Mouse (Mus musculus) intestine, embryonic 15.5 days (tissue): ENCODE data around the gene Ric1. TPM values are rescaled to one million over a fixed set of nuclear protein-coding genes. Genes with fewer than 3 reads are reported as not detected.
A peak's percentile ranks its signal among the peaks of the same experiment; 100 is the strongest.

Experiments used
- ATAC-seq: fragments of 200-750 bp; cut with Nextera tagmentation; 2 replicates; pipeline ENCODE4 v1.8.0; 2017; ENCODE audit warnings: moderate TSS enrichment, moderate library complexity
- H3K27ac ChIP-seq: fragments of 300-500 bp; sonication (generic); 2 replicates; pipeline ENCODE4 v1.5.1; 2015; ENCODE audit warnings: mild to moderate bottlenecking, inconsistent platforms
- H3K27me3 ChIP-seq: fragments of 300-500 bp; sonication (generic); replicated peaks from 2 replicates; pipeline ENCODE4 v1.6.1; 2015; ENCODE audit warnings: inconsistent platforms
- H3K36me3 ChIP-seq: fragments of 300-500 bp; sonication (generic); 2 replicates; pipeline ENCODE4 v1.6.1; 2015; ENCODE audit warnings: inconsistent platforms
- H3K4me1 ChIP-seq: fragments of 300-500 bp; sonication (generic); replicated peaks from 2 replicates; pipeline ENCODE4 v1.6.1; 2015; ENCODE audit warnings: inconsistent platforms
- H3K4me2 ChIP-seq: fragments of 300-500 bp; sonication (generic); replicated peaks from 2 replicates; pipeline ENCODE4 v1.6.1; 2015; ENCODE audit warnings: mild to moderate bottlenecking, inconsistent platforms
- H3K4me3 ChIP-seq: fragments of 300-500 bp; sonication (generic); replicated peaks from 2 replicates; pipeline ENCODE4 v1.5.1; 2015; ENCODE audit warnings: inconsistent platforms
- H3K9ac ChIP-seq: fragments of 300-500 bp; sonication (generic); 2 replicates; pipeline ENCODE4 v1.6.1; 2015; ENCODE audit warnings: inconsistent platforms
- H3K9me3 ChIP-seq: fragments of 300-500 bp; sonication (generic); 2 replicates; pipeline ENCODE4 v1.6.1; 2016; ENCODE audit warnings: inconsistent platforms
- WGBS: fragments of 180-500 bp; shearing (Covaris S2); methylation state at CpG from one replicate; pipeline ENCODE4 v1.1.7; 2015; 5-methylcytosine and 5-hydroxymethylcytosine counted together
- polyA plus RNA-seq: library from polyadenylated mRNA; unstranded; fragments of >200 nt; fragmentation: Nextera tagmentation; extraction: Ambion mirVana; gene quantifications from 2 replicates; pipeline ENCODE4 v1.2.1, GENCODE M21; 2015

Ric1 gene
- polyA plus RNA-seq, 1 experiment from 2014 or later = 12.3 TPM

- H3K4me3 ChIP-seq = no peak overlapping the region
- H3K27ac ChIP-seq = no peak overlapping the region
- no peaks in the 10 kb centered on the region for H3K4me1 ChIP-seq
- WGBS = 52% methylated on average over 11 of the region's 11 CpGs
- no peaks in the 10 kb centered on the region for H3K27me3 ChIP-seq
- no peak overlapping the region for H3K9ac ChIP-seq
- peak overlapping the region; percentile 44 for H3K4me2 ChIP-seq
- H3K36me3 ChIP-seq = no peaks in the 10 kb centered on the region
- ATAC-seq = peak; percentile 61
- H3K9me3 ChIP-seq = no peaks in the 10 kb centered on the region
Observed at GRCm38 (mm10) chr19:29501106-29501505, 21.0 kb upstream of the Ric1 start.

- ATAC-seq = peak; percentile 73
- 12% methylated on average over 6 of the region's 6 CpGs for WGBS
- Histone ChIP-seq H3K4me1 (no peaks in the 10 kb centered on the region), H3K9me3 (no peaks in the 10 kb centered on the region), H3K36me3 (no peaks in the 10 kb centered on the region), H3K27ac (no peak overlapping the region), H3K4me3 (no peak overlapping the region), H3K27me3 (no peaks in the 10 kb centered on the region), H3K9ac (no peak overlapping the region), H3K4me2 (peak overlapping the region; percentile 44)
Observed at GRCm38 (mm10) chr19:29501507-29501906, 20.6 kb upstream of the Ric1 start.

- Histone ChIP-seq H3K4me2 (no peak overlapping the region), H3K36me3 (no peaks in the 10 kb centered on the region), H3K27me3 (no peaks in the 10 kb centered on the region), H3K27ac (no peak overlapping the region), H3K9ac (no peak overlapping the region), H3K4me3 (no peak overlapping the region), H3K9me3 (no peaks in the 10 kb centered on the region), H3K4me1 (no peaks in the 10 kb centered on the region)
- no peak for ATAC-seq
- 85% methylated on average over 2 of the region's 2 CpGs for WGBS
Observed at GRCm38 (mm10) chr19:29504131-29504530, 18.0 kb upstream of the Ric1 start.

GRCm38 (mm10) chr19:29505617-29506016, 16.5 kb upstream of the Ric1 start:
- H3K27me3 ChIP-seq = no peaks in the 10 kb centered on the region
- no peak overlapping the region for H3K9ac ChIP-seq
- 73% methylated on average over 7 of the region's 7 CpGs for WGBS
- no peaks in the 10 kb centered on the region for H3K4me1 ChIP-seq
- no peak overlapping the region for H3K27ac ChIP-seq
- H3K4me2 ChIP-seq = no peak overlapping the region
- no peaks in the 10 kb centered on the region for H3K9me3 ChIP-seq
- no peaks in the 10 kb centered on the region for H3K36me3 ChIP-seq
- H3K4me3 ChIP-seq = no peak overlapping the region
- no peak for ATAC-seq

GRCm38 (mm10) chr19:29508208-29508607, 13.9 kb upstream of the Ric1 start:
- no peak overlapping the region for H3K9ac ChIP-seq
- H3K4me1 ChIP-seq = no peaks in the 10 kb centered on the region
- no peak overlapping the region for H3K27ac ChIP-seq
- no peak overlapping the region for H3K4me3 ChIP-seq
- no peak overlapping the region for H3K4me2 ChIP-seq
- no peaks in the 10 kb centered on the region for H3K27me3 ChIP-seq
- no peak for ATAC-seq
- H3K9me3 ChIP-seq = no peaks in the 10 kb centered on the region
- H3K36me3 ChIP-seq = no peaks in the 10 kb centered on the region
- 82% methylated on average over 7 of the region's 7 CpGs for WGBS

GRCm38 (mm10) chr19:29509857-29510256, 12.2 kb upstream of the Ric1 start:
- Histone ChIP-seq H3K4me2 (no peak overlapping the region), H3K27ac (no peak overlapping the region), H3K36me3 (no peaks in the 10 kb centered on the region), H3K9me3 (no peaks in the 10 kb centered on the region), H3K4me1 (no peaks in the 10 kb centered on the region), H3K9ac (no peak overlapping the region), H3K27me3 (no peaks in the 10 kb centered on the region), H3K4me3 (no peak overlapping the region)
- ATAC-seq = no peak
- WGBS = 87% methylated on average over 7 of the region's 7 CpGs

- Histone ChIP-seq H3K4me2 (no peak overlapping the region), H3K9me3 (no peaks in the 10 kb centered on the region), H3K27me3 (no peaks in the 10 kb centered on the region), H3K27ac (no peak overlapping the region), H3K4me3 (no peak overlapping the region), H3K4me1 (no peaks in the 10 kb centered on the region), H3K36me3 (no peaks in the 10 kb centered on the region), H3K9ac (no peak overlapping the region)
- ATAC-seq = peak; percentile 73
- WGBS = 77% methylated on average over 2 of the region's 2 CpGs
Observed at GRCm38 (mm10) chr19:29511826-29512225, 10.3 kb upstream of the Ric1 start.

GRCm38 (mm10) chr19:29513111-29513766, 8.8 kb upstream of the Ric1 start:
- no peaks in the 10 kb centered on the region for H3K9me3 ChIP-seq
- H3K4me1 ChIP-seq = no peaks in the 10 kb centered on the region
- H3K4me3 ChIP-seq = no peak overlapping the region
- no peak for ATAC-seq
- H3K27ac ChIP-seq = no peak overlapping the region
- no peak overlapping the region for H3K4me2 ChIP-seq
- no peaks in the 10 kb centered on the region for H3K27me3 ChIP-seq
- H3K9ac ChIP-seq = no peak overlapping the region
- WGBS = 60% methylated on average over 2 of the region's 2 CpGs
- H3K36me3 ChIP-seq = no peaks in the 10 kb centered on the region

- Histone ChIP-seq H3K4me2 (no peak overlapping the region), H3K36me3 (no peaks in the 10 kb centered on the region), H3K9ac (no peak overlapping the region), H3K27ac (no peak overlapping the region), H3K27me3 (no peaks in the 10 kb centered on the region), H3K4me1 (no peaks in the 10 kb centered on the region), H3K4me3 (no peak overlapping the region), H3K9me3 (no peaks in the 10 kb centered on the region)
- 95% methylated on average over 3 of the region's 3 CpGs for WGBS
- no peak for ATAC-seq
Observed at GRCm38 (mm10) chr19:29514130-29514529, 8.0 kb upstream of the Ric1 start.

GRCm38 (mm10) chr19:29515386-29515785, 6.7 kb upstream of the Ric1 start:
- WGBS = 95% methylated on average over 3 of the region's 3 CpGs
- no peak overlapping the region for H3K9ac ChIP-seq

GRCm38 (mm10) chr19:29515991-29516390, 6.1 kb upstream of the Ric1 start:
- H3K27ac ChIP-seq = no peak overlapping the region
- 73% methylated on average over 10 of the region's 10 CpGs for WGBS
- H3K27me3 ChIP-seq = no peaks in the 10 kb centered on the region
- no peaks in the 10 kb centered on the region for H3K9me3 ChIP-seq
- H3K4me3 ChIP-seq = no peak overlapping the region
- no peak overlapping the region for H3K9ac ChIP-seq
- H3K4me2 ChIP-seq = no peak overlapping the region
- no peaks in the 10 kb centered on the region for H3K36me3 ChIP-seq
- H3K4me1 ChIP-seq = no peaks in the 10 kb centered on the region
- no peak for ATAC-seq

More at GRCm38 (mm10) chr19:29515386-29515785, 6.7 kb upstream of the Ric1 start:
- Histone ChIP-seq H3K27me3 (no peaks in the 10 kb centered on the region), H3K4me2 (no peak overlapping the region), H3K9me3 (no peaks in the 10 kb centered on the region), H3K27ac (no peak overlapping the region), H3K36me3 (no peaks in the 10 kb centered on the region), H3K4me1 (no peaks in the 10 kb centered on the region), H3K4me3 (no peak overlapping the region)
- ATAC-seq = no peak

- no peak overlapping the region for H3K27ac ChIP-seq
- no peaks in the 10 kb centered on the region for H3K27me3 ChIP-seq
- WGBS = 79% methylated on average over 7 of the region's 7 CpGs
- H3K4me3 ChIP-seq = no peak overlapping the region
- no peak overlapping the region for H3K4me2 ChIP-seq
- H3K36me3 ChIP-seq = no peaks in the 10 kb centered on the region
- no peak for ATAC-seq
- H3K9ac ChIP-seq = no peak overlapping the region
- H3K9me3 ChIP-seq = no peaks in the 10 kb centered on the region
- H3K4me1 ChIP-seq = no peaks in the 10 kb centered on the region
Observed at GRCm38 (mm10) chr19:29518409-29518808, 3.7 kb upstream of the Ric1 start.

- Histone ChIP-seq H3K27ac (no peak overlapping the region), H3K4me1 (0 out of 2 replicates have a peak, but pooled peaks cover 4% of the 10 kb centered on the region), H3K27me3 (no peaks in the 10 kb centered on the region), H3K4me3 (no peak overlapping the region), H3K9ac (no peak overlapping the region), H3K4me2 (no peak overlapping the region), H3K36me3 (no peaks in the 10 kb centered on the region), H3K9me3 (no peaks in the 10 kb centered on the region)
- WGBS = 73% methylated on average over 4 of the region's 4 CpGs
- no peak for ATAC-seq
Observed at GRCm38 (mm10) chr19:29518922-29519321, 3.2 kb upstream of the Ric1 start.
